Mouse (Mus musculus): ENCODE results near the gene Acadvl. TPM values are rescaled to one million over a fixed set of nuclear protein-coding genes. Genes with fewer than 3 reads are reported as not detected.

Acadvl gene
- polyA plus RNA-seq, 1 experiment from 2014 or later = 114 TPM

DNA sequence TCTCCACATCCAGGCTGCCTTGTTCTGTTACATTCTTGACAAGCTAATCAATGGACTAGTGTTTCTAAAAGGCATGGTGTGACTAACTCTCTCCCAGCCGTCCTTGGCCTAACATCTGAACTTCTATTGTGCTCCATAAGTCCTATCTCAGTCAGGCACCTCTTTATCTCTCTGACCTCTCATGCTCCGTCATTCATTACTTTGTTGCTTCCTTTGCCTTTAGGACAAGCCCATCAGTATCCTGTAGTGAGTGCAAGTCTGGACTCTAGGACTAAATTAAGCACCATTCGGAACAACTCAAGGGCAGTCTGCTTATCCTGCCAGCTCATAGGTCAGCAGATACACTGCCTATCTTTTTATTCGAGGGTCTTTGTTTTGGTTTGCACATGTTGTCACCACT lies 38.9 kb downstream of the Acadvl start:
- peaks cover 9% of the 10 kb centered on the region for H3K4me1 ChIP-seq (ENCODE audit: insufficient read depth, low read length)
- H3K4me3 ChIP-seq (ENCODE audit: low read length) = no peak overlapping the region
- H3K9ac ChIP-seq (replicated peaks; ENCODE audit: low read length) = no peak overlapping the region
- no peak overlapping the region for H3K27ac ChIP-seq (ENCODE audit: low read length)
- H3K36me3 ChIP-seq (ENCODE audit: insufficient read depth, low read length) = peaks cover 49% of the 10 kb centered on the region
- 88% methylated on average over 4 of the region's 4 CpGs for WGBS
- no peaks in the 10 kb centered on the region for H3K9me3 ChIP-seq (ENCODE audit: low read length)
- no peaks in the 10 kb centered on the region for H3K27me3 ChIP-seq (ENCODE audit: insufficient read depth, low read length)
- ATAC-seq (ENCODE audit: low FRiP score, low TSS enrichment) = no peak
- H3K4me2 ChIP-seq (replicated peaks; ENCODE audit: low read depth, low read length) = no peak overlapping the region

- WGBS = 98% methylated on average over 2 of the region's 2 CpGs
- Histone ChIP-seq H3K4me1 (ENCODE audit: insufficient read depth, low read length) (peaks cover 13% of the 10 kb centered on the region), H3K27ac (ENCODE audit: low read length) (no peak overlapping the region), H3K27me3 (ENCODE audit: insufficient read depth, low read length) (no peaks in the 10 kb centered on the region), H3K4me2 (replicated peaks; ENCODE audit: low read depth, low read length) (no peak overlapping the region), H3K36me3 (ENCODE audit: insufficient read depth, low read length) (peaks cover 53% of the 10 kb centered on the region), H3K9ac (replicated peaks; ENCODE audit: low read length) (no peak overlapping the region), H3K9me3 (ENCODE audit: low read length) (no peaks in the 10 kb centered on the region), H3K4me3 (ENCODE audit: low read length) (no peak overlapping the region)
- ATAC-seq (ENCODE audit: low FRiP score, low TSS enrichment) = no peak
Measured at GRCm38 (mm10) chr11:69974907-69975306, 40.3 kb downstream of the Acadvl start.

DNA sequence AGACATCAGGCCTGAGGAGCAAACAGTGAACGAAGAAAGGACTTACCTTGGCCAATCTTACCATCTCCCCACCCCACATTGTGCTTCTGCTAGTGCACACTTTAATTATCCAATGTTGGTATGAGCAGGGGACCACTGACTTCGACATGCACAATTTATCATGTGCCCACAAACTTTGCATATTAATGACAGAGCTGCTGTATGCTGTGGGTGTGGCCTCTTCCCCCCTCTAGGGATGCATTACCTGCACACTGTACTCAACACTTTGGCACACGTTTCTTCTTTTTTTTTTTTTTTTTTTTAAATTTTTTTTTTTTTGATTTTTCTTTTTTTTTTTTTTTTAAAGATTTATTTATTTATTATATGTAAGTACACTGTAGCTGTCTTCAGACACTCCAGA lies 44.4 kb downstream of the Acadvl start:
- WGBS = 75% methylated on average over 3 of the region's 3 CpGs
- H3K4me2 ChIP-seq (replicated peaks; ENCODE audit: low read depth, low read length) = no peak overlapping the region
- peaks cover 16% of the 10 kb centered on the region; the same call in 1 of the 2 replicates for H3K4me1 ChIP-seq (ENCODE audit: insufficient read depth, low read length)
- no peak for ATAC-seq (ENCODE audit: low FRiP score, low TSS enrichment)
- no peaks in the 10 kb centered on the region for H3K9me3 ChIP-seq (ENCODE audit: low read length)
- no peak overlapping the region for H3K9ac ChIP-seq (replicated peaks; ENCODE audit: low read length)
- H3K36me3 ChIP-seq (ENCODE audit: insufficient read depth, low read length) = peaks cover 53% of the 10 kb centered on the region
- H3K27ac ChIP-seq (ENCODE audit: low read length) = peak overlapping the region; percentile 19
- H3K27me3 ChIP-seq (ENCODE audit: insufficient read depth, low read length) = peaks cover 9% of the 10 kb centered on the region
- no peak overlapping the region for H3K4me3 ChIP-seq (ENCODE audit: low read length)

- Histone ChIP-seq H3K27me3 (ENCODE audit: insufficient read depth, low read length) (peaks cover 15% of the 10 kb centered on the region), H3K4me1 (ENCODE audit: insufficient read depth, low read length) (peaks cover 16% of the 10 kb centered on the region; the same call in 1 of the 2 replicates), H3K36me3 (ENCODE audit: insufficient read depth, low read length) (peaks cover 49% of the 10 kb centered on the region), H3K4me2 (replicated peaks; ENCODE audit: low read depth, low read length) (no peak overlapping the region), H3K27ac (ENCODE audit: low read length) (peak overlapping the region; percentile 19), H3K4me3 (ENCODE audit: low read length) (no peak overlapping the region), H3K9ac (replicated peaks; ENCODE audit: low read length) (no peak overlapping the region), H3K9me3 (ENCODE audit: low read length) (no peaks in the 10 kb centered on the region)
- WGBS = 57% methylated on average over 6 of the region's 6 CpGs
- no peak for ATAC-seq (ENCODE audit: low FRiP score, low TSS enrichment)
Measured at GRCm38 (mm10) chr11:69970222-69970621, 45.0 kb downstream of the Acadvl start.

DNA sequence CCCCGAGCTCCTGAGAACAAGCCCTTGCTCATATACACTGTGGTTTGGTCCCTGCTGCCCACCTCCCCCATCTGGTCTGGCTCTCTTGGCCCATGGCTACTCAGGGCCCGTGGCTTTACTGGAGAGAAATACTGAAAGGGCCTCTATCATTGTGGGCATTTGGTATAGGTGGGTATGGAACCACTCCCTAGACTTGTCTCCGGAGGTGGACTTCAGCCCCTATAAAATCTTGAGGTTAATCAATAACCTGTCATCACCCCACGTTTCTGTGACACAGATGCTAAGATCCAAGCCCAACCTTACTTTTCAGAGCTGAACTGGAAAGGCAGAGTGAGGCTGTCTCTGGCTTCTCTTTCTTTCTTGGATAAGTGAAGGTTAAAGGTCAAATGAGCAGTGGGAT lies 46.4 kb downstream of the Acadvl start:
- no peak overlapping the region for H3K9ac ChIP-seq (replicated peaks; ENCODE audit: low read length)
- no peak overlapping the region for H3K4me2 ChIP-seq (replicated peaks; ENCODE audit: low read depth, low read length)
- peaks cover 16% of the 10 kb centered on the region; the same call in 1 of the 2 replicates for H3K4me1 ChIP-seq (ENCODE audit: insufficient read depth, low read length)
- no peak overlapping the region for H3K4me3 ChIP-seq (ENCODE audit: low read length)
- no peak for ATAC-seq (ENCODE audit: low FRiP score, low TSS enrichment)
- 73% methylated on average over 4 of the region's 4 CpGs for WGBS
- H3K9me3 ChIP-seq (ENCODE audit: low read length) = no peaks in the 10 kb centered on the region
- H3K27me3 ChIP-seq (ENCODE audit: insufficient read depth, low read length) = peaks cover 28% of the 10 kb centered on the region
- peak overlapping the region; percentile 35 for H3K27ac ChIP-seq (ENCODE audit: low read length)
- H3K36me3 ChIP-seq (ENCODE audit: insufficient read depth, low read length) = peaks cover 35% of the 10 kb centered on the region

DNA sequence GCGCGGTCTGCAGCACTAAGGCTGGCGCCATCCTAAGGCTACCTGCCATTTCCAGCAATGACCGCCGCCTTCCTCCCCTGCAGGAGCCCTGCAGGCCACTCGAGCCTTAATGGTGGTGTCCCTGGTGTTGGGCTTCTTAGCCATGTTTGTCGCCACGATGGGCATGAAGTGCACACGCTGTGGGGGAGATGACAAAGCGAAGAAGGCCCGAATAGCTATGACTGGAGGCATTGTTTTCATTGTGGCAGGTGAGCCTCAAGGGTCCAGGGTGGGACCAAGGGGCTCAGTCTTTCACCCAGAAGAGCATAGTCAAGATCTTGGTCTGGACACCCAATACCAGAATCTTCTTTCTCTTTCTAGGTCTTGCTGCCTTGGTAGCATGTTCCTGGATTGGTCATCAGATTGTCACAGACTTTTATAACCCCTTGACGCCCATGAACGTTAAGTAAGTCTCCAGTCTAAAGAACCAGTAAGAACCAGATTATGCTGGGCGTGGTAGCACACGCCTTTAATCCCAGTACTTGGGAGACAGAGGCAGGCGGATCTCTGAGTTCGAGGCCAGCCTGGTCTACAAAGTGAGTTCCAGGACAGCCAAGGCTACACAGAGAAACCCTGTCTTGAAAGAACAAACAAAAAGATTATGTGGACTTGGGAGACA lies 48.2 kb downstream of the Acadvl start:
- WGBS = 32% methylated on average over 17 of the region's 17 CpGs
- peaks cover 16% of the 10 kb centered on the region; the same call in 1 of the 2 replicates for H3K4me1 ChIP-seq (ENCODE audit: insufficient read depth, low read length)
- H3K4me2 ChIP-seq (replicated peaks; ENCODE audit: low read depth, low read length) = peak overlapping the region; percentile 61
- H3K4me3 ChIP-seq (ENCODE audit: low read length) = peak overlapping the region; percentile 54
- H3K36me3 ChIP-seq (ENCODE audit: insufficient read depth, low read length) = peaks cover 21% of the 10 kb centered on the region
- no peak for ATAC-seq (ENCODE audit: low FRiP score, low TSS enrichment)
- H3K9ac ChIP-seq (replicated peaks; ENCODE audit: low read length) = peak overlapping the region; percentile 57
- H3K27ac ChIP-seq (ENCODE audit: low read length) = peak overlapping the region; percentile 80
- no peaks in the 10 kb centered on the region for H3K9me3 ChIP-seq (ENCODE audit: low read length)
- peaks cover 44% of the 10 kb centered on the region for H3K27me3 ChIP-seq (ENCODE audit: insufficient read depth, low read length)

- under 1% methylated on average over 59 of the region's 59 CpGs for WGBS
- Histone ChIP-seq H3K9me3 (ENCODE audit: low read length) (no peaks in the 10 kb centered on the region), H3K9ac (replicated peaks; ENCODE audit: low read length) (peak overlapping the region; percentile 70), H3K36me3 (ENCODE audit: insufficient read depth, low read length) (peaks cover 21% of the 10 kb centered on the region), H3K27me3 (ENCODE audit: insufficient read depth, low read length) (peaks cover 45% of the 10 kb centered on the region), H3K4me3 (ENCODE audit: low read length) (peak overlapping the region; percentile 54), H3K27ac (ENCODE audit: low read length) (peak overlapping the region; percentile 80), H3K4me2 (replicated peaks; ENCODE audit: low read depth, low read length) (peak overlapping the region; percentile 61), H3K4me1 (ENCODE audit: insufficient read depth, low read length) (peaks cover 16% of the 10 kb centered on the region; the same call in 1 of the 2 replicates)
- peak; percentile 80 for ATAC-seq (ENCODE audit: low FRiP score, low TSS enrichment)
Measured at GRCm38 (mm10) chr11:69966006-69966859, 49.0 kb downstream of the Acadvl start.

- H3K9me3 ChIP-seq (ENCODE audit: low read length) = no peaks in the 10 kb centered on the region
Measured at GRCm38 (mm10) chr11:69965271-69966005, 49.8 kb downstream of the Acadvl start.

DNA sequence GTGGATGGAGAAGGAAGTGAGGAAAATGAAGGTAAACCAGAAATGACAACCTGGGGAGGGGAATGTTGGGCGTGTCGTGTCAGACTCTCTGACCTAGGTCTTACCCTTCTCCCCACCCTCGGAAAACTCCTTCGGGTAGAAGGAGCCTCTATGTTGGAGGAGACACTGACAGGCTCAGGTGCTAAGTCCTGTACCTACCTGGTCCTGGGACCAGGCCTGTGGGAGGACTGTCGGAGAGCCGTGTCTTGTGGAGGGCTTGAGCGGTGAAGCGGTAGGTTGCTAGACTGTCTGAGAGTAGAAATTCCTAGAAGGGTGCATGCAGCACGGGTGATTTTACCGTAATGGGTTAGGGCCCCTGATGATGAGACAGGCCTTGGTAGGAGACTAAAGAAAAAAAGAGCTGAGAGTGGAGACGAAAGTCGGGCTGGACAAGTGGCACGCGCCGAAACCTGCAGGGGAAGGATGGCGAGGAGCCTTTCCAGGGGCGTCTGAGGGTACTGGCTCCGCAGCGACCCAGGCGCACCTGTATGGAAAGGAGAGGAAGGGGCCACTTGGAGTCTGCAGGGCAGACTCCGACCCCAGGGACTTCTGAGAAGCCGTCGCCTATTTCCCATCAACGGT lies 50.5 kb downstream of the Acadvl start, which contains the start of gene Cldn7:
Cldn7 (plus strand) TSS at position 130 of the 621 bp plus-strand sequence.
- peak within 1 kb of the TSS; percentile 54 for H3K4me3 ChIP-seq (ENCODE audit: low read length)
- peak within 1 kb of the TSS; percentile 70 for H3K9ac ChIP-seq (replicated peaks; ENCODE audit: low read length)
- H3K9me3 ChIP-seq (ENCODE audit: low read length) = no peaks in the 10 kb centered on the region
- H3K4me1 ChIP-seq (ENCODE audit: insufficient read depth, low read length) = peaks cover 10% of the 10 kb centered on the region; the same call in 1 of the 2 replicates
- H3K4me2 ChIP-seq (replicated peaks; ENCODE audit: low read depth, low read length) = peak within 1 kb of the TSS; percentile 61
- H3K27me3 ChIP-seq (ENCODE audit: insufficient read depth, low read length) = peaks cover 45% of the 10 kb centered on the region
- H3K27ac ChIP-seq (ENCODE audit: low read length) = peak within 1 kb of the TSS; percentile 80
- ATAC-seq (ENCODE audit: low FRiP score, low TSS enrichment) = no peak; the same call in 1 of the 2 replicates
- 6% methylated on average over 24 of the region's 24 CpGs for WGBS
- peaks cover 15% of the 10 kb centered on the region for H3K36me3 ChIP-seq (ENCODE audit: insufficient read depth, low read length)

More at GRCm38 (mm10) chr11:69965271-69966005, 49.8 kb downstream of the Acadvl start:
- Histone ChIP-seq H3K4me2 (replicated peaks; ENCODE audit: low read depth, low read length) (peak overlapping the region; percentile 61), H3K27me3 (ENCODE audit: insufficient read depth, low read length) (peaks cover 45% of the 10 kb centered on the region), H3K36me3 (ENCODE audit: insufficient read depth, low read length) (peaks cover 21% of the 10 kb centered on the region), H3K4me1 (ENCODE audit: insufficient read depth, low read length) (peaks cover 16% of the 10 kb centered on the region; the same call in 1 of the 2 replicates), H3K4me3 (ENCODE audit: low read length) (peak overlapping the region; percentile 54), H3K9ac (replicated peaks; ENCODE audit: low read length) (peak overlapping the region; percentile 70), H3K27ac (ENCODE audit: low read length) (peak overlapping the region; percentile 80)
- WGBS = 2% methylated on average over 49 of the region's 49 CpGs
- ATAC-seq (ENCODE audit: low FRiP score, low TSS enrichment) = peak; percentile 66
